Mouse (Mus musculus): ENCODE measurements around the gene Dctn3.

DNA sequence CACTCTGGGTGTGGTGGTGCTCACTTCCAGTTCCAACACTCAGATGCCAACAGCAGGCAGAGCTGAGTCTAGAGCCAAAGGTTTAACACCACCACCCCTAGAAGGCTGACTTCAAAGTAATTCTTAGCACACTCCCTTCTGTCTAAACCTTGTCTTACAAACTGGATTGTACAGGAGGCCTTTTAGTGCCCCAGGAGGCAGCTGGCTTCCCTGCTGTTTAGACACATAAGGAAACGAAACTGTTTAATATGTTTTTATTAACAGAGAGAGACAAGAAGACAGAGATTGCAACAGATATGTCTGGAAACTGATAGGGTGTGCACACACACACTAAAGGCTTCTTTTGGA, 15.3 kb upstream of the Dctn3 start:
- TF ChIP-seq TAL1 (IDR thresholded peaks at IDR 0.05; ENCODE audit: low read length) (no peak), GATA1 (IDR thresholded peaks at IDR 0.05; ENCODE audit: low read length) (no peak)
